Mouse (Mus musculus): ENCODE results near the gene Auts2.
"Not testable (repeated sequence)": the region's sequence is repeated elsewhere in the genome, so short reads cannot be mapped to it uniquely, and the experiment has no call there.

The Auts2 gene

GRCm38 (mm10) chr5:132543118-132544071, at the start of gene Auts2:
Auts2 (minus strand) TSS chr5:132543344.
- peak; percentile 73 for DNase-seq

- no peak for DNase-seq
Measured at GRCm38 (mm10) chr5:132591721-132592695, 48.9 kb upstream of the Auts2 start.

- DNase-seq, result no peak
Measured at GRCm38 (mm10) chr5:132579774-132580173, 36.6 kb upstream of the Auts2 start.

GRCm38 (mm10) chr5:132560771-132561170, 17.6 kb upstream of the Auts2 start:
- DNase-seq, result not testable (repeated sequence)

- DNase-seq, result no peak
Measured at GRCm38 (mm10) chr5:132545761-132546160, 2.6 kb upstream of the Auts2 start.

- peak; percentile 9 for DNase-seq
Measured at GRCm38 (mm10) chr5:132544176-132544995, 1.2 kb upstream of the Auts2 start.

GRCm38 (mm10) chr5:132542381-132543020, 643 bp downstream of the Auts2 start:
- DNase-seq, result peak; percentile 4

- peak; percentile 6 for DNase-seq
Measured at GRCm38 (mm10) chr5:132541951-132542350, 1.2 kb downstream of the Auts2 start.

GRCm38 (mm10) chr5:132541371-132541931, 1.7 kb downstream of the Auts2 start:
- peak; percentile 14 for DNase-seq

GRCm38 (mm10) chr5:132540841-132541311, 2.3 kb downstream of the Auts2 start:
- no peak for DNase-seq

- no peak for DNase-seq
Measured at GRCm38 (mm10) chr5:132537475-132537874, 5.7 kb downstream of the Auts2 start.

GRCm38 (mm10) chr5:132526395-132526794, 16.7 kb downstream of the Auts2 start:
- no peak for DNase-seq

- no peak for DNase-seq
Measured at GRCm38 (mm10) chr5:132521358-132521873, 21.7 kb downstream of the Auts2 start.

GRCm38 (mm10) chr5:132517879-132518278, 25.3 kb downstream of the Auts2 start:
- no peak for DNase-seq

GRCm38 (mm10) chr5:132514521-132514920, 28.6 kb downstream of the Auts2 start:
- no peak for DNase-seq

- no peak for DNase-seq
Measured at GRCm38 (mm10) chr5:132513206-132513605, 29.9 kb downstream of the Auts2 start.

- no peak for DNase-seq
Measured at GRCm38 (mm10) chr5:132509464-132509885, 33.7 kb downstream of the Auts2 start.

- no peak for DNase-seq
Measured at GRCm38 (mm10) chr5:132504893-132505292, 38.3 kb downstream of the Auts2 start.

GRCm38 (mm10) chr5:132503431-132503830, 39.7 kb downstream of the Auts2 start:
- DNase-seq, result peak; percentile 6

- DNase-seq, result no peak
Measured at GRCm38 (mm10) chr5:132502036-132502435, 41.1 kb downstream of the Auts2 start.

- no peak for DNase-seq
Measured at GRCm38 (mm10) chr5:132500817-132501231, 42.3 kb downstream of the Auts2 start.

Data from thymus, postnatal 14 days (tissue).